In genomic region chr11:120269498-120270104, GRCm38 (mm10) we compare ENCODE assay signal across 8 mouse cellular contexts. TPM values are rescaled to one million over a fixed set of nuclear protein-coding genes. Genes with fewer than 3 reads are reported as not detected.
DNase-seq lines count a peak whose midpoint lies in the region; ATAC-seq and TF ChIP-seq lines count a peak whose summit lies in the region.

No protein-coding gene starts in this region.

- H3K4me2 ChIP-seq in kidney, postnatal 0 days (ENCODE audit: low read length), result no peak overlapping the region
- H3K4me2 ChIP-seq in heart, embryonic 11.5 days, result no peak overlapping the region
- peak overlapping the region; percentile 25; the same call in 1 of the 2 replicates for H3K4me2 ChIP-seq in liver, embryonic 15.5 days

- peaks cover 11% of the 10 kb centered on the region for H3K4me1 ChIP-seq in kidney, postnatal 0 days (replicated peaks; ENCODE audit: insufficient read depth, low read length)
- peaks cover 12% of the 10 kb centered on the region for H3K4me1 ChIP-seq in heart, embryonic 11.5 days (ENCODE audit: control insufficient read depth, insufficient read depth, low read length)
- H3K4me1 ChIP-seq in liver, embryonic 15.5 days (replicated peaks), result peaks cover 23% of the 10 kb centered on the region

- no peak overlapping the region for H3K27ac ChIP-seq in kidney, postnatal 0 days
- H3K27ac ChIP-seq in heart, embryonic 11.5 days (ENCODE audit: low read depth, low read length), result 0 out of 2 replicates have a peak overlapping the region, but pooled peaks have one; percentile 0
- no peak overlapping the region for H3K27ac ChIP-seq in liver, embryonic 15.5 days (replicated peaks)

- 0 out of 2 replicates have a peak, but pooled peaks have one; percentile 23 for ATAC-seq in kidney, postnatal 0 days (replicated peaks; ENCODE audit: low FRiP score, low read depth)
- 0 out of 2 replicates have a peak, but pooled peaks have one; percentile 35 for ATAC-seq in heart, embryonic 11.5 days (replicated peaks; ENCODE audit: insufficient number of reproducible peaks, low FRiP score, low TSS enrichment)
- peak; percentile 36; the same call in 1 of the 2 replicates for ATAC-seq in liver, embryonic 15.5 days (ENCODE audit: insufficient read depth)

- peak; percentile 47 for DNase-seq in kidney, postnatal 0 days (ENCODE audit: low spot score)
- no peak for DNase-seq in kidney, adult 18-20 months
- peak; percentile 9 for DNase-seq in c-Kit-positive CD71-positive TER-119-negative erythroid progenitor cells, embryonic 14.5 days (ENCODE audit: low read depth)
- no peak for DNase-seq in thymus, postnatal 0 days (ENCODE audit: low spot score)
- no peak for DNase-seq in cerebellum, adult 9-10 months
- no peak for DNase-seq in spleen, adult 18-20 months

- H3K9me3 ChIP-seq in kidney, postnatal 0 days (replicated peaks; ENCODE audit: low read length), result no peaks in the 10 kb centered on the region
- no peaks in the 10 kb centered on the region for H3K9me3 ChIP-seq in heart, embryonic 11.5 days (replicated peaks; ENCODE audit: control insufficient read depth, low read length)
- no peaks in the 10 kb centered on the region for H3K9me3 ChIP-seq in liver, embryonic 15.5 days (replicated peaks)

- no peak for TF ChIP-seq CTCF in kidney, postnatal 0 days (IDR thresholded peaks at IDR 0.05; ENCODE audit: low read depth)

- WGBS in kidney, postnatal 0 days, result 34% methylated on average over 8 of the region's 8 CpGs
- WGBS in heart, embryonic 11.5 days (ENCODE audit: insufficient replicate concordance), result 59% methylated on average over 8 of the region's 8 CpGs
- 53% methylated on average over 8 of the region's 8 CpGs for WGBS in liver, embryonic 15.5 days (ENCODE audit: insufficient replicate concordance)

- peaks cover 24% of the 10 kb centered on the region for H3K36me3 ChIP-seq in kidney, postnatal 0 days (ENCODE audit: insufficient read depth, low read length)
- peaks cover 20% of the 10 kb centered on the region for H3K36me3 ChIP-seq in heart, embryonic 11.5 days (ENCODE audit: control insufficient read depth, insufficient read depth, low read length)
- peaks cover 10% of the 10 kb centered on the region; the same call in 1 of the 2 replicates for H3K36me3 ChIP-seq in liver, embryonic 15.5 days (replicated peaks)

- H3K4me3 ChIP-seq in kidney, postnatal 0 days (replicated peaks; ENCODE audit: low read depth, low read length), result no peak overlapping the region
- H3K4me3 ChIP-seq in heart, embryonic 11.5 days (ENCODE audit: low read depth, low read length), result no peak overlapping the region
- H3K4me3 ChIP-seq in liver, embryonic 15.5 days (replicated peaks), result no peak overlapping the region

- no peak overlapping the region for H3K9ac ChIP-seq in kidney, postnatal 0 days (ENCODE audit: low read depth, low read length)
- no peak overlapping the region for H3K9ac ChIP-seq in heart, embryonic 11.5 days (ENCODE audit: low read depth, low read length)
- H3K9ac ChIP-seq in liver, embryonic 15.5 days, result no peak overlapping the region

- H3K27me3 ChIP-seq in kidney, postnatal 0 days (ENCODE audit: insufficient read depth, low read length), result no peaks in the 10 kb centered on the region
- H3K27me3 ChIP-seq in heart, embryonic 11.5 days (ENCODE audit: control insufficient read depth, insufficient read depth, low read length), result no peaks in the 10 kb centered on the region
- no peaks in the 10 kb centered on the region for H3K27me3 ChIP-seq in liver, embryonic 15.5 days

RNA-seq across cellular contexts. Expression of gene Bahcc1, which starts 36.9 kb away (rescaled TPM):
- polyA plus RNA-seq in kidney, postnatal 0 days (2015; fragmentation: Nextera tagmentation; extraction: Ambion mirVana), result 8.2 and 8.6 TPM in 2 replicates
- polyA plus RNA-seq in heart, embryonic 11.5 days (2014; fragmentation: Nextera tagmentation; extraction: Ambion mirVana), result 7.0 and 9.1 TPM in 2 replicates
- polyA plus RNA-seq in liver, embryonic 15.5 days (2015; fragmentation: Nextera tagmentation; extraction: Ambion mirVana), result 0.91 and 1.0 TPM in 2 replicates
- 3.3 and 4.6 TPM in 2 replicates for polyA plus RNA-seq in thymus, postnatal 0 days (2015; fragmentation: Nextera tagmentation; extraction: Ambion mirVana)

Comparison
In these comparisons a context has a peak if more than half of its experiments do, and no peak if none do; other contexts are left out.
1. DNase-seq: peak in kidney, postnatal 0 days (single experiment) and c-Kit-positive CD71-positive TER-119-negative erythroid progenitor cells, embryonic 14.5 days (single experiment); none in kidney, adult 18-20 months (single experiment), thymus, postnatal 0 days (single experiment), cerebellum, adult 9-10 months (single experiment) and spleen, adult 18-20 months (0 of 2).
2. Peak in every context shown above with its lines, with median percentiles within 50 percentile points of each other: ATAC-seq.